Mouse (Mus musculus) cerebellum, postnatal 4 days (tissue): ENCODE results near the gene Gm13290.
A peak's percentile ranks its signal among the peaks of the same experiment; 100 is the strongest.
"Not testable (repeated sequence)": the region's sequence is repeated elsewhere in the genome, so short reads cannot be mapped to it uniquely, and the experiment has no call there.

ENCODE experiments used
- DNase-seq, 2 experiments: peaks; one replicate each; pipeline ENCODE4 v3.0.0; 2022; ENCODE audit warnings: low spot score in 2 of 2, mixed read lengths in 1 of 2

Gm13290 gene

GRCm38 (mm10) chr4:88781831-88782230 lies 8.2 kb downstream of the Gm13290 start, which contains the start of gene Ifnz:
Ifnz (plus strand) TSS chr4:88782131.
- not testable (repeated sequence) for DNase-seq

DNA sequence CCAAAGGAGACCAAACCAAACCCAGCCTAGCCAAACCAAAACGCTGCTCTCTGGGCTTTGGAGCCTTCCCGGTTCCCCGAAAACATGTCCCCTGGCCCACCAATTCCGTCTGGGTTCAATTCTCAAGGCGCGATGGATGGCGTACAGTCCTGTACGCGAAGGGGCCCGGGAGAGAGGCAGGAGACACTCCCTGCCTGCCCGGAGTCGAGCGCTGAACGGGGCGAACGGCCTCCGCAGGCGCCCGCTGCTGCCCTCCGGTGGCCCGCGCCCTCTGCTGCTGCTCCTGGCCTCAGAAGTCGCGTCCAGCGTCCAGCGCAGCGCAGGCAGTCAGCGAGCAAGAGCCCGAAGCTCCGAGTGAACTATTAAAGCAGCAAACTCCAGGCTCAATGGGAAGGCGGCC lies 8.7 kb downstream of the Gm13290 start:
- DNase-seq, result not testable (repeated sequence)

DNA sequence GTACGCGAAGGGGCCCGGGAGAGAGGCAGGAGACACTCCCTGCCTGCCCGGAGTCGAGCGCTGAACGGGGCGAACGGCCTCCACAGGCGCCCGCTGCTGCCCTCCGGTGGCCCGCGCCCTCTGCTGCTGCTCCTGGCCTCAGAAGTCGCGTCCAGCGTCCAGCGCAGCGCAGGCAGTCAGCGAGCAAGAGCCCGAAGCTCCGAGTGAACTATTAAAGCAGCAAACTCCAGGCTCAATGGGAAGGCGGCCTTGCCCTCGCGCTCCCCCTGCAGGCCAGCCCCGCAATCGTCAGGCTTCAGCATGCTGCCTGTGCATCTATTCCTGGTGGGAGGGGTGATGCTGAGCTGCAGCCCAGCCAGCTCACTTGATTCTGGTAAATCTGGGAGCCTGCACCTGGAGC lies 11.8 kb downstream of the Gm13290 start, which contains the start of gene Gm13276:
Gene Gm13276 (plus strand): TSS at position 301 of the 400 bp plus-strand sequence.
- not testable (repeated sequence) for DNase-seq

DNA sequence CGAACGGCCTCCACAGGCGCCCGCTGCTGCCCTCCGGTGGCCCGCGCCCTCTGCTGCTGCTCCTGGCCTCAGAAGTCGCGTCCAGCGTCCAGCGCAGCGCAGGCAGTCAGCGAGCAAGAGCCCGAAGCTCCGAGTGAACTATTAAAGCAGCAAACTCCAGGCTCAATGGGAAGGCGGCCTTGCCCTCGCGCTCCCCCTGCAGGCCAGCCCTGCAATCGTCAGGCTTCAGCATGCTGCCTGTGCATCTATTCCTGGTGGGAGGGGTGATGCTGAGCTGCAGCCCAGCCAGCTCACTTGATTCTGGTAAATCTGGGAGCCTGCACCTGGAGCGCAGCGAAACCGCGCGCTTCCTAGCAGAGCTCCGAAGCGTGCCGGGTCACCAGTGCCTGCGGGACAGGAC lies 14.8 kb downstream of the Gm13290 start, which contains the start of gene Gm13277:
Gene Gm13277 (plus strand): TSS at position 231 of the 400 bp plus-strand sequence.
- peak; percentile 29 to 69 for DNase-seq

DNA sequence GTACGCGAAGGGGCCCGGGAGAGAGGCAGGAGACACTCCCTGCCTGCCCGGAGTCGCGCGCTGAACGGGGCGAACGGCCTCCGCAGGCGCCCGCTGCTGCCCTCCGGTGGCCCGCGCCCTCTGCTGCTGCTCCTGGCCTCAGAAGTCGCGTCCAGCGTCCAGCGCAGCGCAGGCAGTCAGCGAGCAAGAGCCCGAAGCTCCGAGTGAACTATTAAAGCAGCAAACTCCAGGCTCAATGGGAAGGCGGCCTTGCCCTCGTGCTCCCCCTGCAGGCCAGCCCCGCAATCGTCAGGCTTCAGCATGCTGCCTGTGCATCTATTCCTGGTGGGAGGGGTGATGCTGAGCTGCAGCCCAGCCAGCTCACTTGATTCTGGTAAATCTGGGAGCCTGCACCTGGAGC lies 17.6 kb downstream of the Gm13290 start, which contains the start of gene Gm13278:
Gene Gm13278 (plus strand): TSS at position 301 of the 400 bp plus-strand sequence.
- not testable (repeated sequence) for DNase-seq

GRCm38 (mm10) chr4:88793936-88794675 lies 20.5 kb downstream of the Gm13290 start, which contains the start of gene Gm13275:
Gm13275 (plus strand) TSS chr4:88794487.
- DNase-seq, result peak; percentile 42 to 64

DNA sequence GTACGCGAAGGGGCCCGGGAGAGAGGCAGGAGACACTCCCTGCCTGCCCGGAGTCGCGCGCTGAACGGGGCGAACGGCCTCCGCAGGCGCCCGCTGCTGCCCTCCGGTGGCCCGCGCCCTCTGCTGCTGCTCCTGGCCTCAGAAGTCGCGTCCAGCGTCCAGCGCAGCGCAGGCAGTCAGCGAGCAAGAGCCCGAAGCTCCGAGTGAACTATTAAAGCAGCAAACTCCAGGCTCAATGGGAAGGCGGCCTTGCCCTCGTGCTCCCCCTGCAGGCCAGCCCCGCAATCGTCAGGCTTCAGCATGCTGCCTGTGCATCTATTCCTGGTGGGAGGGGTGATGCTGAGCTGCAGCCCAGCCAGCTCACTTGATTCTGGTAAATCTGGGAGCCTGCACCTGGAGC lies 23.5 kb downstream of the Gm13290 start, which contains the start of gene Gm13279:
Gene Gm13279 (plus strand): TSS at position 301 of the 400 bp plus-strand sequence.
- DNase-seq, result not testable (repeated sequence)

DNA sequence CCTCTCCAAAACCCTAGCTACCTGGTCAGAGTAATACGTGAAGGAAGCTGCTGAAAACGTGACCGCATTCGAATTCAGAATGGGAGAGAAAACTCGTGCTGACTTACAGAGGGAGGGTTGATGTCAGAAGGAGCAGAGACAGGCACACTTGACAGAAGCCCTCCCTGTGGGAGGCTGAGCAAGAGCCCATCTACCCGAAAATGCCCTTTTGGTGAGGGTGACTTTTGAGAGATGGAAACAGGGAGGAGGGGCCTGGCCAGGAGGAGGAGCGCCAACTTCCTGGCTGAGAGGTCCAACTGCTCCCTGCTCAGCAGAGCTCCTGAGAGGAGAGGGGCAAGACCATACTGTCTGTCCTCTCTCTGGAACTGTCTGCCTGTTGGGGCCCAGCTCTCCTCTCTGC lies 25.7 kb downstream of the Gm13290 start, which contains the start of gene Gm13285:
Gene Gm13285 (plus strand): TSS at position 301 of the 400 bp plus-strand sequence.
- DNase-seq, result not testable (repeated sequence)

- not testable (repeated sequence) for DNase-seq
Observed at GRCm38 (mm10) chr4:88802954-88803353, 29.3 kb downstream of the Gm13290 start, which contains the start of gene Gm13287. Gm13287 (plus strand) TSS chr4:88803254.

DNA sequence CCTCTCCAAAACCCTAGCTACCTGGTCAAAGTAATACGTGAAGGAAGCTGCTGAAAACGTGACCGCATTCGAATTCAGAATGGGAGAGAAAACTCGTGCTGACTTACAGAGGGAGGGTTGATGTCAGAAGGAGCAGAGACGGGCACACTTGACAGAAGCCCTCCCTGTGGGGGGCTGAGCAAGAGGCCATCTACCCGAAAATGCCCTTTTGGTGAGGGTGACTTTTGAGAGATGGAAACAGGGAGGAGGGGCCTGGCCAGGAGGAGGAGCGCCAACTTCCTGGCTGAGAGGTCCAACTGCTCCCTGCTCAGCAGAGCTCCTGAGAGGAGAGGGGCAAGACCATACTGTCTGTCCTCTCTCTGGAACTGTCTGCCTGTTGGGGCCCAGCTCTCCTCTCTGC lies 31.6 kb downstream of the Gm13290 start, which contains the start of gene Gm13288:
Gene Gm13288 (plus strand): TSS at position 301 of the 400 bp plus-strand sequence.
- not testable (repeated sequence) for DNase-seq

DNA sequence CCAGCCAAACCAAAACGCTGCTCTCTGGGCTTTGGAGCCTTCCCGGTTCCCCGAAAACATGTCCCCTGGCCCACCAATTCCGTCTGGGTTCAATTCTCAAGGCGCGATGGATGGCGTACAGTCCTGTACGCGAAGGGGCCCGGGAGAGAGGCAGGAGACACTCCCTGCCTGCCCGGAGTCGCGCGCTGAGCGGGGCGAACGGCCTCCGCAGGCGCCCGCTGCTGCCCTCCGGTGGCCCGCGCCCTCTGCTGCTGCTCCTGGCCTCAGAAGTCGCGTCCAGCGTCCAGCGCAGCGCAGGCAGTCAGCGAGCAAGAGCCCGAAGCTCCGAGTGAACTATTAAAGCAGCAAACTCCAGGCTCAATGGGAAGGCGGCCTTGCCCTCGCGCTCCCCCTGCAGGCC lies 32.1 kb downstream of the Gm13290 start:
- DNase-seq, result peak in 1 of 2 experiments; percentile 7

DNA sequence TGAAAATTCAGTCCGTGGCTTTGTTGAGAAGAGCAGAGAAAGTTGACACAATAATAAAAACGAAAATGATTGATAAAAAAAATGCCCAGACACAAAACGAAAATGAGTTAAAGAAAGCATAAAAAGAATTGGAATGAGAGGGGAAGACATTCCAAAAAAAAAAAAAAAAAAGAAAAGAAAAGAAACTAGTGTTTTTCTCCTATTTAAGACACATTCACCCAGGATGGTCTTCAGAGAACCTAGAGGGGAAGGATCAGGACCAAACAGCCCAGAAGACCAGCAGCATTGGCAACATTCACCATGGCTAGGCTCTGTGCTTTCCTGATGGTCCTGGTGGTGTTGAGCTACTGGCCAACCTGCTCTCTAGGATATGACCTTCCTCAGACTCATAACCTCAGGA lies 42.3 kb downstream of the Gm13290 start, which contains the start of gene Ifna7:
Gene Ifna7 (plus strand): TSS at position 301 of the 400 bp plus-strand sequence.
- no peak for DNase-seq

DNA sequence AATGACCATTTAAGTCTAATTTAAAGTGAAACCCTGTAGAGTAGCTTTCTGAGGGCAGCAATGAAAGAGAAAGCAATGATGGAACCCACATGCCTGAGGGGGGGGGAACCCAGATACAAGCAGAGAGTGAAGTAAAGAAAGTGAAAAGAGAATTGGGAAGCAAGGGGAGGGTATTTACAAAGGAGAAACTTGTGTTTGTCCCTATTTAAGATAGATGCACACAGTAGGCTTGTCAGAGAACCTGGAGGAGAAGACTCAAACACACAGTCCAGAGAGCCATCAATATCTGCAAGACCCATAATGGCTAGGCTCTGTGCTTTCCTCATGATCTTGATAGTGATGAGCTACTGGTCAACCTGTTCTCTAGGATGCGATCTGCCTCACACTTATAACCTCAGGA lies 46.0 kb downstream of the Gm13290 start, which contains the start of gene Ifna11:
Gene Ifna11 (plus strand): TSS at position 301 of the 400 bp plus-strand sequence.
- DNase-seq, result no peak

- DNase-seq, result peak in 1 of 2 experiments; percentile 8
Observed at GRCm38 (mm10) chr4:88822995-88823394, 49.4 kb downstream of the Gm13290 start.
